Mouse (Mus musculus) cerebellum, adult 2 months (tissue): ENCODE measurements around the gene Slc39a13. TPM values are rescaled to one million over a fixed set of nuclear protein-coding genes. Genes with fewer than 3 reads are reported as not detected.

ENCODE experiments used
- DNase-seq, 2 experiments: peaks; one replicate each; pipeline ENCODE4 v3.0.0; 2021
- H3K27ac ChIP-seq: fragments of 200-500 bp; 2 replicates; pipeline ENCODE4 v1.5.1; 2012; ENCODE audit warnings: low read length, control low read depth, inconsistent platforms; ENCODE audit not compliant: insufficient read depth
- H3K27me3 ChIP-seq: fragments of 200-500 bp; 2 replicates; pipeline ENCODE4 v1.6.1; 2012; ENCODE audit warnings: inconsistent platforms, mild to moderate bottlenecking, low read length, moderate library complexity; ENCODE audit not compliant: control insufficient read depth, insufficient read depth
- H3K4me1 ChIP-seq: fragments of 200-500 bp; 2 replicates; pipeline ENCODE4 v1.6.1; 2011; ENCODE audit warnings: low read length; ENCODE audit not compliant: control insufficient read depth, insufficient read depth
- H3K4me3 ChIP-seq: fragments of 200-500 bp; replicated peaks from 2 replicates; pipeline ENCODE3; 2011; ENCODE audit warnings: mild to moderate bottlenecking, low read depth, low read length, control low read depth; ENCODE audit not compliant: insufficient read depth
- CTCF ChIP-seq: fragments of 200-500 bp; IDR thresholded peaks from 2 replicates; pipeline ENCODE4 v1.5.1; 2011; ENCODE audit warnings: low read depth, mild to moderate bottlenecking, control low read depth, low read length, moderate library complexity, borderline replicate concordance; ENCODE audit not compliant: insufficient read depth
- POLR2A ChIP-seq: fragments of 200-500 bp; IDR thresholded peaks from 2 replicates; pipeline ENCODE4 v1.6.1; 2011; ENCODE audit warnings: low read length, control low read depth, borderline replicate concordance; ENCODE audit not compliant: insufficient read depth
- WGBS: fragments of 180-500 bp; shearing (Covaris S2); methylation state at CpG from one replicate; pipeline ENCODE4 v1.1.7; 2018; 5-methylcytosine and 5-hydroxymethylcytosine counted together
- polyA plus RNA-seq: library from polyadenylated mRNA; depleted of rRNA; stranded (reverse); fragments of >200 nt; gene quantifications from 2 replicates; pipeline ENCODE4 v1.2.3, GENCODE M21; 2012

Slc39a13 gene
- polyA plus RNA-seq, 1 experiment = 93.3 TPM

DNA sequence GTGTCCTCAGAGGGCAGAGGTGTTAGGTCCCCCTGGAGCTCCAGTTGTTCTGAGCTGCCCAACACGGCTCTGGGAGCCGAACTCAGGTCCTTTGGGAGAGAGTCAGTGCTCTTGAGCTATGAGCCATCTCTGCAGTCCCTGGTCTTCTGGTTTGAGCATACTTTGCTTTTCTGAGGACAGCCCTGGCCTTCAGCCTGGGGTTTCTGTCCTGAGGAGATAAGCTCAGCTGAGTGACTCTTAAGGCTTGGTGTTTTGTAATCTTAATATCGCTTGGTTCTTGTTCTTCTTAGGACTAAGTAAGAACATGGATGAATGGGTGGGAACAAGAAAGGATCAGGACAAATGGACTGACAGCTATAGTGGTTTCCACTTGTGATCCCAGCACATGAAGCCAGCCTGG, 37.9 kb upstream of the Slc39a13 start:
- no peak overlapping the region for H3K4me3 ChIP-seq
- H3K4me1 ChIP-seq = no peaks in the 10 kb centered on the region
- 81% methylated on average over 3 of the region's 3 CpGs for WGBS
- DNase-seq = no peak
- TF ChIP-seq POLR2A = no peak
- TF ChIP-seq CTCF = no peak
- H3K27me3 ChIP-seq = no peaks in the 10 kb centered on the region
- no peak overlapping the region for H3K27ac ChIP-seq

DNA sequence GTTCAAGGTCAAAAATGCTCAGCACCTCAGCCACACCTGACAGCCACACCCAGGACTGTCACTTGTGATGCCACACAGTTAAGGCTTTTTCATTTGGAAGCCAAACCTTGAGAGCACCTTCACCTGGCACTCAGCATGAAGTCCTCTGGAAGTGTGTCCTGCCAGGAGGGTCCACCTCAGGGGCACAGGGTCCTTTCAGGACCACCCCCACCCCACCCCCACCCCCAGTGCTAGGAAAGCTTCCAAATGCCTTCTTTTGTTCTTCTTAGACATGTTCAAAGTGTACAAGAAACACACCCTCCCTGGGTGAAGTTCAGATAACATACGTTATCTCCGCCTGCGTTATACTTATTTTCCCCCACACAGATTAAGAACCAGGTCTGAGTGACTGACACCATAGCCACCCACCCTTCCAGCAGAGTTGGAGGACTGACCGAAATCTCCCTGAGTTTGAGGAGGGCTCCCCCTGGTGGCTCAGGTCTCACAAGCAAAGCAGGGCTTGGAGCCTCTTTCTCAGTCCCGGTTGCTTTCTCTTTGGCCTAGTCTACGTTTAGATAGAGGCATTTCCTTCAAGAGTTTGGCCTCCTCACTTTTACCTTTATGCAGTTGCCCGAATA, 31.0 kb upstream of the Slc39a13 start:
- Histone ChIP-seq H3K27ac (no peak overlapping the region), H3K4me1 (no peaks in the 10 kb centered on the region), H3K27me3 (no peaks in the 10 kb centered on the region), H3K4me3 (no peak overlapping the region)
- TF ChIP-seq CTCF (peak; percentile 98), POLR2A (no peak)
- 5% methylated on average over 7 of the region's 7 CpGs for WGBS
- peak; percentile 82 to 90 for DNase-seq

DNA sequence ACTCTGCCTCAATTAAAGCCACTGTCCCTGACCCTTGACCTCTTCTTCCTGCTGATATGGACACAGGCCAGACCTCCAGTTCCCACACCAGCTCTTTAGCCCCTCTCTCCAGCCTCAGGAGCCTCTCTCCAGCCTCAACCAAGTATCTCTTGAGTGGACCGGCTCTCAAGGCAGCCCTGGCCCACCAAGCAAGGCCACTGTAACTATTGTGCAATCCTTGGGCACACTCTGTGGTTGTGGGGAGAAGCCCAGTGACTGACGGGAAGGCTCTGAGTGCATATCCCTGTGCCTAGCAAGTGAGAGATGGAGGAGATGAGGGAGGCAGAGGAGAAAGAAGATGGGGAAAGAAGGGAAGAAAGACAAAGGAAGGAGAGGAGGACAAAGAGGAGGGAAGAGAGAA, 27.9 kb upstream of the Slc39a13 start:
- Histone ChIP-seq H3K4me1 (no peaks in the 10 kb centered on the region), H3K4me3 (no peak overlapping the region)
- WGBS = 85% methylated on average over 2 of the region's 2 CpGs

DNA sequence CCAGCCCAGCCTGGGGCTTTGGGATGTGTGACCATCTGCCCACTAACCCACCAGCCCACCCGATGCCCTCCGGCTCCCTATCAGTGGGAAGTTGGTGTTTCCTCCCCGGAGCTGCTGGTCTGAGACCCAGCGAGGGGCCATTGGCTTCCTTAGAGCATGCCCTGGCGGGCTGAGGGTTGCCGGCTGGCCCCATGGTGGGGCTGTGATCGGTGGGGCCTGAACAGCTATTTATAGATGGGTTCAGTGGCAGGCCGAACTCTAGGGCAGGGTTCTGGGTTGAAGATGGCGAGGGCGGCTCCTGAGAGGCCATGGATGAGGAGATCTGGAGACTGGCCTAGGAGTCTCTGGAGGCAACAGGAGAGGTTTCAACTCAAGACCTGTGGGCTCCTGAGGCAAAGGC, 26.8 kb upstream of the Slc39a13 start:
- 75% methylated on average over 10 of the region's 10 CpGs for WGBS
- no peak overlapping the region for H3K4me3 ChIP-seq
- no peak for TF ChIP-seq CTCF
- TF ChIP-seq POLR2A = no peak

More for the DNA sequence above, 27.9 kb upstream of the Slc39a13 start:
- H3K27me3 ChIP-seq = no peaks in the 10 kb centered on the region
- no peak for TF ChIP-seq POLR2A
- no peak for TF ChIP-seq CTCF
- no peak for DNase-seq
- H3K27ac ChIP-seq = no peak overlapping the region

DNA sequence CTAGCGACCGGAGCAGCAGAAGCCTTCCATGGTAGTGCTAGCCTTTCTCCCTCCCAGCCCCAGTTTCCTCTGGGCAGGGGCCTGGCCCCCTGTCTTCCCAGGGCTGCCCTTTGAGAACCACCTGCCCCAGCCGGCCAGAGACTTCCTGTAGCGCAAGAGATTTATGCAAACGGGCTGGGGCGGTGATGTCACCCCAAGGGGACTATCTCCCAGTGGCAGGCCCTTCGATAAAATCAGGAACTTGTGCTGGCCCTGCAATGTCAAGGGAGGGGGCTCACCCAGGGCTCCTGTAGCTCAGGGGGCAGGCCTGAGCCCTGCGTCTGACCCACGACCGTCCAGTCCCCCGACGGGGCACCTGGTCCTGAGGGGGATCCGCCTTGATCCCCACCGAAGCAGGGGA, 26.3 kb upstream of the Slc39a13 start:
- Histone ChIP-seq H3K4me3 (no peak overlapping the region), H3K27me3 (no peaks in the 10 kb centered on the region), H3K27ac (no peak overlapping the region), H3K4me1 (no peaks in the 10 kb centered on the region)
- no peak for DNase-seq
- 76% methylated on average over 14 of the region's 14 CpGs for WGBS
- TF ChIP-seq POLR2A (no peak), CTCF (no peak)

More for the DNA sequence above, 26.8 kb upstream of the Slc39a13 start:
- Histone ChIP-seq H3K27me3 (no peaks in the 10 kb centered on the region), H3K4me1 (no peaks in the 10 kb centered on the region), H3K27ac (no peak overlapping the region)
- no peak for DNase-seq

DNA sequence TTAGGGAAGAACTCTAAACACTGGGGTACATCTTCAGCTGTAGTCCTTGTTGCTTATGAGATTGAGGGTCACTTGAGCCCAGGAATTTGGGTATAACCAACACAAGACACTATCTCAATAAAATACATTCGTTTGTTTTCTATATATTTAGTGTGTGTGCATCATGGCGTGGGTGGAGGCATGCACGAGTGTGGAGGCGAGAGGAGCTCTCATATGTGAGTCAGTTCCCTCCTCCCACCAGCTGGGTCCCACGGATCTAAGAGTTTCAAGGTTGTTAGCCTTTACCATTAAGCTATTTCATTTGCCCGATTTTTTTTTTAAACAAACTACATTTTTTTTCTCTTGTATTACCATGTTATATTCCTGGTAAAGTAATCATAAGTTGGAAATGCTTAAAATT, 20.6 kb upstream of the Slc39a13 start:
- WGBS = 73% methylated on average over 6 of the region's 6 CpGs
- H3K27ac ChIP-seq = no peak overlapping the region
- no peak for DNase-seq
- H3K27me3 ChIP-seq = no peaks in the 10 kb centered on the region
- no peaks in the 10 kb centered on the region for H3K4me1 ChIP-seq
- no peak overlapping the region for H3K4me3 ChIP-seq
- TF ChIP-seq CTCF = no peak
- TF ChIP-seq POLR2A = no peak

DNA sequence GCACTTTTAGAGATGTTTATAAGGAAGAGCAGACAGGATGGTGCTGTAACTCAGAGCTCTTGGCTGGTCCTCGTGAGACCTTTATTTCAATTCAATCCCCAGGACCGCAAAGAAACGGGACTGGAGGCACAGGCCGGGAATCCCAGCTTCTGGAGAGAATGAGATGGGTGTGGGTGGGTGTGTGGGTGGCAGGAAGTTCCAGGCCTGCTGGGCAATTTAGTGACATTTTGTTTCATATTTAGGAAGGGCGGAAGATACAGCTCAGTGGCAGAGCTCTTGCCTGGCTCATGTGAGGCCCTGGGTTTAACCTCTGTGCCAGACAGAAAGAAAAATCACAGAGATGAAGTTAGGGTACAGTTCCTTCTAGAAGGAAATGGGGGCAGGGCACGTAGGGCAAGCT, 20.0 kb upstream of the Slc39a13 start:
- H3K4me1 ChIP-seq = no peaks in the 10 kb centered on the region
- WGBS = 77% methylated on average over 6 of the region's 6 CpGs
- no peaks in the 10 kb centered on the region for H3K27me3 ChIP-seq
- DNase-seq = no peak
- TF ChIP-seq CTCF = no peak
- TF ChIP-seq POLR2A = no peak
- H3K27ac ChIP-seq = no peak overlapping the region
- H3K4me3 ChIP-seq = no peak overlapping the region

DNA sequence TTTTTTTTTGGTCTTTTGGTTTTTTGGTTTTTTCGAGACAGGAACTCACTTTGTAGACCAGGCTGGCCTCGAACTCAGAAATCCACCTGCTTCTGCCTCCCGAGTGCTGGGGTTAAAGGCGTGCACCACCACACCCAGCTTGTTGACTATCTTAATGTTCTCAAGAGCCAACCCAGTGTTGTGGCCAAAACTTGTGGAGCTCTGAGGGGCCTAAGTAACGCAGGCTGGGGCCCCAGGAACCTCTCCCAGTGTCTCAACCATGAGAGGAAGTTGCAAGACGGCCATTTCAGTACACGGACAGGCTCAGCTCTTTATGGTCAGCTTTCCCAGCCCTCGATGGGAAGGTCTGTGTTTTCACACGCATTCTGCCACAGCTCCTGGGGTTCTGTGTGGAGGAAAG, 18.8 kb upstream of the Slc39a13 start:
- Histone ChIP-seq H3K4me1 (no peaks in the 10 kb centered on the region), H3K4me3 (no peak overlapping the region), H3K27me3 (no peaks in the 10 kb centered on the region), H3K27ac (no peak overlapping the region)
- 83% methylated on average over 9 of the region's 9 CpGs for WGBS
- no peak for DNase-seq
- TF ChIP-seq POLR2A (no peak), CTCF (no peak)
